Mouse (Mus musculus) E14TG2a.4 (cell line): ENCODE results near the gene Agap2.

Experiments
- CTCF ChIP-seq: conservative IDR thresholded peaks from 2 replicates; pipeline ENCODE4 v1.5.1; 2014; ENCODE audit warnings: low read length
- NANOG ChIP-seq: IDR thresholded peaks from 2 replicates; pipeline ENCODE4 v1.6.1; 2014; ENCODE audit warnings: borderline replicate concordance, low read length, mixed read lengths
- POU5F1 ChIP-seq: IDR thresholded peaks from 2 replicates; pipeline ENCODE4 v1.6.1; 2014; ENCODE audit warnings: low read length, borderline replicate concordance

- TF ChIP-seq CTCF (no peak), NANOG (no peak), POU5F1 (no peak)
Observed at GRCm38 (mm10) chr10:127140971-127141370, 65.9 kb downstream of the Agap2 start.
